In genomic region chr9:115803071-115803470, GRCm38 (mm10) we compare ENCODE assay signal across 13 mouse cellular contexts.
"Had no signal": no experiment of that assay in that cellular context is flagged by ENCODE, and none has a peak within 500 bp of the region (broad histone marks: within the 10 kb centered on the region; RNA-seq: fewer than 3 reads in every experiment).

No protein-coding gene starts in this region.

- H3K9me3 ChIP-seq: liver, embryonic 13.5 days; midbrain, embryonic 13.5 days; stomach, embryonic 15.5 days had no signal

- H3K4me3 ChIP-seq: layer of hippocampus, adult 2 months; left cerebral cortex, adult 2 months; liver, embryonic 13.5 days; midbrain, embryonic 13.5 days; stomach, embryonic 15.5 days had no signal

- DNase-seq: kidney, postnatal 25 days; layer of hippocampus, adult 9-11 months; liver, embryonic 13.5 days; lung, adult 2 months; lung, postnatal 14 days; lung, postnatal 4 days; spleen, adult 18-20 months; thymus, postnatal 25 days had no signal

- H3K4me1 ChIP-seq: liver, embryonic 13.5 days; stomach, embryonic 15.5 days had no signal

- ATAC-seq: midbrain, embryonic 13.5 days had no signal

- H3K36me3 ChIP-seq: liver, embryonic 13.5 days; midbrain, embryonic 13.5 days; stomach, embryonic 15.5 days had no signal

- H3K27me3 ChIP-seq: liver, embryonic 13.5 days; midbrain, embryonic 13.5 days; stomach, embryonic 15.5 days had no signal

- H3K27ac ChIP-seq: kidney, postnatal 0 days; layer of hippocampus, adult 2 months; left cerebral cortex, adult 2 months; liver, embryonic 13.5 days; midbrain, embryonic 13.5 days; stomach, embryonic 15.5 days had no signal

- H3K9ac ChIP-seq: liver, embryonic 13.5 days; midbrain, embryonic 13.5 days; stomach, embryonic 15.5 days had no signal

- H3K4me2 ChIP-seq: liver, embryonic 13.5 days; midbrain, embryonic 13.5 days; stomach, embryonic 15.5 days had no signal
